Mouse (Mus musculus) myocyte (in vitro differentiated cells): ENCODE data around the gene Fau.
"Not testable (repeated sequence)": the region's sequence is repeated elsewhere in the genome, so short reads cannot be mapped to it uniquely, and the experiment has no call there.

Experiments
- MAX ChIP-seq: IDR thresholded peaks from one replicate; pipeline ENCODE4 v1.6.1; 2011; ENCODE audit warnings: low read depth, mild to moderate bottlenecking, control low read depth
- POLR2AphosphoS2 ChIP-seq: IDR thresholded peaks from one replicate; pipeline ENCODE4 v1.6.1; 2011; ENCODE audit warnings: low read depth, control low read depth; ENCODE audit not compliant: insufficient read length

DNA sequence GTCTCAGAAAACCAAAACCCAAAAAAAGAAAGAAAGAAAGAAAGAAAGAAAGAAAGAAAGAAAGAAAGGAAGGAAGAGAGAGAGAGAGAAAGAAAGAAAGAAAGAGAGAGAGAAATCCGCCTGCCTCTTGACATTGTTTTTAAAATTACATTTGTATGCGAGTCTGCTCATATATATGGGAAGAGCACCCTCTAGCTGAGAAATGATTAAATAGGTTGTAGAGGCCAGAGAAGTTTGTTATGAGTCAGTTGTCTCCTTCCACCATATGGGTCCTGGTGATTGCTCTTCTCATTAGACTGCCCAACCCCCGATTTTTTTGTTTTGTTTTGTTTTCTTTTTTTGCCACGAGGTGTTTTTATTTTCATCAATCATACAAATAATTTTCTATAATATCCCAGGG, 13.5 kb upstream of the Fau start:
- TF ChIP-seq MAX, POLR2AphosphoS2: not testable (repeated sequence)
